Mouse (Mus musculus): ENCODE measurements at regions not wholly inside any gene's neighbourhood (a gene's known extent, or its start where the extent isn't known, plus 50 kb on each side); places are given as distances from the start of the nearest gene placed in this dataset.

GRCm38 (mm10) chr1:142605224-142605623 is 1035.2 kb upstream of the B3galt2 start:
- Histone ChIP-seq H3K4me1 (ENCODE audit: control insufficient read depth, insufficient read depth, insufficient read length, low read length) (no peaks in the 10 kb centered on the region), H3K36me3 (ENCODE audit: control insufficient read depth, insufficient read depth, low read length) (no peaks in the 10 kb centered on the region), H3K4me3 (ENCODE audit: low read depth, low read length) (no peak overlapping the region), H3K27ac (ENCODE audit: insufficient read depth, low read depth, low read length) (no peak overlapping the region), H3K27me3 (ENCODE audit: control insufficient read depth, insufficient read depth, low read length) (no peaks in the 10 kb centered on the region)
- TF ChIP-seq CTCF (IDR thresholded peaks at IDR 0.05; ENCODE audit: extremely low read depth, insufficient read length, insufficient replicate concordance, low read depth, low read length) (no peak), POLR2A (IDR thresholded peaks at IDR 0.05; ENCODE audit: low read depth, low read length) (no peak)
- WGBS: 72% methylated on average over 2 of the region's 2 CpGs

GRCm38 (mm10) chr1:142606082-142606481 is 1034.4 kb upstream of the B3galt2 start:
- Histone ChIP-seq H3K27ac (ENCODE audit: insufficient read depth, low read depth, low read length) (no peak overlapping the region), H3K27me3 (ENCODE audit: control insufficient read depth, insufficient read depth, low read length) (no peaks in the 10 kb centered on the region), H3K4me3 (ENCODE audit: low read depth, low read length) (no peak overlapping the region), H3K4me1 (ENCODE audit: control insufficient read depth, insufficient read depth, insufficient read length, low read length) (no peaks in the 10 kb centered on the region), H3K36me3 (ENCODE audit: control insufficient read depth, insufficient read depth, low read length) (no peaks in the 10 kb centered on the region)
- 88% methylated on average over 1 of the region's 1 CpGs for WGBS
- TF ChIP-seq CTCF (IDR thresholded peaks at IDR 0.05; ENCODE audit: extremely low read depth, insufficient read length, insufficient replicate concordance, low read depth, low read length) (no peak), POLR2A (IDR thresholded peaks at IDR 0.05; ENCODE audit: low read depth, low read length) (no peak)

GRCm38 (mm10) chr1:142621464-142621863 is 1019.0 kb upstream of the B3galt2 start:
- TF ChIP-seq POLR2A (IDR thresholded peaks at IDR 0.05; ENCODE audit: low read depth, low read length) (no peak), CTCF (IDR thresholded peaks at IDR 0.05; ENCODE audit: extremely low read depth, insufficient read length, insufficient replicate concordance, low read depth, low read length) (no peak)
- no peaks in the 10 kb centered on the region for H3K36me3 ChIP-seq (ENCODE audit: control insufficient read depth, insufficient read depth, low read length)
- H3K27me3 ChIP-seq (ENCODE audit: control insufficient read depth, insufficient read depth, low read length): no peaks in the 10 kb centered on the region
- no peak overlapping the region for H3K27ac ChIP-seq (ENCODE audit: insufficient read depth, low read depth, low read length)
- H3K4me1 ChIP-seq (ENCODE audit: control insufficient read depth, insufficient read depth, insufficient read length, low read length): no peaks in the 10 kb centered on the region
- WGBS: 83% methylated on average over 2 of the region's 2 CpGs
- no peak overlapping the region for H3K4me3 ChIP-seq (ENCODE audit: low read depth, low read length)

- Histone ChIP-seq H3K36me3 (ENCODE audit: control insufficient read depth, insufficient read depth, low read length) (no peaks in the 10 kb centered on the region), H3K4me1 (ENCODE audit: control insufficient read depth, insufficient read depth, insufficient read length, low read length) (no peaks in the 10 kb centered on the region), H3K27me3 (ENCODE audit: control insufficient read depth, insufficient read depth, low read length) (no peaks in the 10 kb centered on the region), H3K27ac (ENCODE audit: insufficient read depth, low read depth, low read length) (no peak overlapping the region), H3K4me3 (ENCODE audit: low read depth, low read length) (no peak overlapping the region)
- TF ChIP-seq POLR2A (IDR thresholded peaks at IDR 0.05; ENCODE audit: low read depth, low read length): no peak
- TF ChIP-seq CTCF (IDR thresholded peaks at IDR 0.05; ENCODE audit: extremely low read depth, insufficient read length, insufficient replicate concordance, low read depth, low read length): no peak
- 57% methylated on average over 4 of the region's 4 CpGs for WGBS
Observed at GRCm38 (mm10) chr1:142624303-142624702, 1016.2 kb upstream of the B3galt2 start.

- Histone ChIP-seq H3K36me3 (ENCODE audit: control insufficient read depth, insufficient read depth, low read length) (no peaks in the 10 kb centered on the region), H3K4me1 (ENCODE audit: control insufficient read depth, insufficient read depth, insufficient read length, low read length) (no peaks in the 10 kb centered on the region), H3K27me3 (ENCODE audit: control insufficient read depth, insufficient read depth, low read length) (no peaks in the 10 kb centered on the region), H3K4me3 (ENCODE audit: low read depth, low read length) (no peak overlapping the region), H3K27ac (ENCODE audit: insufficient read depth, low read depth, low read length) (no peak overlapping the region)
- WGBS: 81% methylated on average over 2 of the region's 2 CpGs
- TF ChIP-seq POLR2A (IDR thresholded peaks at IDR 0.05; ENCODE audit: low read depth, low read length) (no peak), CTCF (IDR thresholded peaks at IDR 0.05; ENCODE audit: extremely low read depth, insufficient read length, insufficient replicate concordance, low read depth, low read length) (no peak)
Observed at GRCm38 (mm10) chr1:142655289-142655688, 985.2 kb upstream of the B3galt2 start.

- no peaks in the 10 kb centered on the region for H3K4me1 ChIP-seq (ENCODE audit: control insufficient read depth, insufficient read depth, insufficient read length, low read length)
- no peaks in the 10 kb centered on the region for H3K36me3 ChIP-seq (ENCODE audit: control insufficient read depth, insufficient read depth, low read length)
Observed at GRCm38 (mm10) chr1:142665262-142665661, 975.2 kb upstream of the B3galt2 start.

GRCm38 (mm10) chr1:142679917-142680316 is 960.5 kb upstream of the B3galt2 start:
- no peak overlapping the region for H3K27ac ChIP-seq (ENCODE audit: insufficient read depth, low read depth, low read length)
- H3K4me1 ChIP-seq (ENCODE audit: control insufficient read depth, insufficient read depth, insufficient read length, low read length): no peaks in the 10 kb centered on the region
- no peaks in the 10 kb centered on the region for H3K36me3 ChIP-seq (ENCODE audit: control insufficient read depth, insufficient read depth, low read length)
- WGBS: 72% methylated on average over 3 of the region's 3 CpGs
- TF ChIP-seq POLR2A (IDR thresholded peaks at IDR 0.05; ENCODE audit: low read depth, low read length) (no peak), CTCF (IDR thresholded peaks at IDR 0.05; ENCODE audit: extremely low read depth, insufficient read length, insufficient replicate concordance, low read depth, low read length) (no peak)
- no peak overlapping the region for H3K4me3 ChIP-seq (ENCODE audit: low read depth, low read length)
- H3K27me3 ChIP-seq (ENCODE audit: control insufficient read depth, insufficient read depth, low read length): no peaks in the 10 kb centered on the region

More at GRCm38 (mm10) chr1:142665262-142665661, 975.2 kb upstream of the B3galt2 start:
- no peaks in the 10 kb centered on the region for H3K27me3 ChIP-seq (ENCODE audit: control insufficient read depth, insufficient read depth, low read length)
- no peak overlapping the region for H3K27ac ChIP-seq (ENCODE audit: insufficient read depth, low read depth, low read length)
- TF ChIP-seq POLR2A (IDR thresholded peaks at IDR 0.05; ENCODE audit: low read depth, low read length) (no peak), CTCF (IDR thresholded peaks at IDR 0.05; ENCODE audit: extremely low read depth, insufficient read length, insufficient replicate concordance, low read depth, low read length) (no peak)
- H3K4me3 ChIP-seq (ENCODE audit: low read depth, low read length): no peak overlapping the region
- WGBS: 76% methylated on average over 4 of the region's 4 CpGs

GRCm38 (mm10) chr1:142688828-142689227 is 951.6 kb upstream of the B3galt2 start:
- Histone ChIP-seq H3K4me3 (ENCODE audit: low read depth, low read length) (no peak overlapping the region), H3K27me3 (ENCODE audit: control insufficient read depth, insufficient read depth, low read length) (no peaks in the 10 kb centered on the region), H3K4me1 (ENCODE audit: control insufficient read depth, insufficient read depth, insufficient read length, low read length) (no peaks in the 10 kb centered on the region), H3K36me3 (ENCODE audit: control insufficient read depth, insufficient read depth, low read length) (no peaks in the 10 kb centered on the region), H3K27ac (ENCODE audit: insufficient read depth, low read depth, low read length) (no peak overlapping the region)
- TF ChIP-seq CTCF (IDR thresholded peaks at IDR 0.05; ENCODE audit: extremely low read depth, insufficient read length, insufficient replicate concordance, low read depth, low read length): no peak
- no peak for TF ChIP-seq POLR2A (IDR thresholded peaks at IDR 0.05; ENCODE audit: low read depth, low read length)

All from small intestine, adult 2 months (tissue).